Mouse (Mus musculus): Measurements from ENCODE around the gene Slc45a3. TPM values are rescaled to one million over a fixed set of nuclear protein-coding genes. Genes with fewer than 3 reads are reported as not detected.
A peak's percentile ranks its signal among the peaks of the same experiment; 100 is the strongest.

Gene Slc45a3
- polyA plus RNA-seq, 1 experiment from 2014 or later, result 2.6 TPM

GRCm38 (mm10) chr1:131945674-131946440 is 16.9 kb upstream of the Slc45a3 start:
- peaks cover 16% of the 10 kb centered on the region for H3K4me1 ChIP-seq (replicated peaks)
- H3K9me3 ChIP-seq (replicated peaks), result no peaks in the 10 kb centered on the region
- no peak; the same call in 1 of the 2 replicates for ATAC-seq (ENCODE audit: insufficient read depth)
- 24% methylated on average over 10 of the region's 10 CpGs for WGBS (ENCODE audit: insufficient replicate concordance)
- no peak overlapping the region for H3K9ac ChIP-seq
- no peak overlapping the region for H3K27ac ChIP-seq (replicated peaks)
- no peaks in the 10 kb centered on the region for H3K36me3 ChIP-seq (replicated peaks)
- H3K4me3 ChIP-seq (replicated peaks), result no peak overlapping the region
- no peak overlapping the region for H3K4me2 ChIP-seq
- no peaks in the 10 kb centered on the region for H3K27me3 ChIP-seq

DNA sequence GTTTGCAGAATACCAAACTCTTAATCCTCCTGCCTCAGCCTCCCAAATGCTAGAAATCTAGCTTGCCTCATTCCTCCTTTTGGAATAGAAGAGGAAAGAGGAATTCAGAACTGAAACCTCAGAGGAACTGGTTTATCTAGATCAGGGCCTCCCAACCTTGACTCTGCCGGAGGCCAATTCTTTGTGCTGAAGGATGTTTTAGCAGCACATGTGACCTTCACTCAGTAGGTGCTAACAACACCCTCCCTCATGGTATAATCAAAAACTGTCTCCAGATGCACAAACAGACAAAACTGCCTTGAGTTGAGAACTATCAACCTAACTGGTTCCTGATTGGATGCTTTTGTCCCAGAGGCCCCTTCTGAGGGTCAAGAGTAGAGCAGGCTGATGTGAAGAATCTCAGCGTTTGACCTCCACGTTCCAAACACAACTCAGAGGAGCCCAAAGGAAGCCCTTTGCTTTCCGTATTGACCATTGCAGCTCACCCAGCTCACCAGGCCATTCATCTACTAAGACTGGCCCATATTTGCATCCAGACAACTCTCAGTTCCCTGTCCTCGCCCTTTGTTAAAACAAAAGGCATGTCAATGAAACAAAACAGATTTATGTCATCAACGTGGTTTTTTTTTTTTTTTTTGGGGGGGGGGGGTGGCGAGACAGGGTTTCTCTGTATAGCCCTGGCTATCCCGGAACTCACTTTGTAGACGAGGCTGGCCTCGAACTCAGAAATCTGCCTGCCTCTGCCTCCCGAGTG is 16.1 kb upstream of the Slc45a3 start:
- Histone ChIP-seq H3K27me3 (no peaks in the 10 kb centered on the region), H3K9ac (no peak overlapping the region), H3K4me1 (replicated peaks) (peaks cover 16% of the 10 kb centered on the region), H3K4me2 (no peak overlapping the region), H3K9me3 (replicated peaks) (no peaks in the 10 kb centered on the region), H3K27ac (replicated peaks) (no peak overlapping the region), H3K4me3 (replicated peaks) (no peak overlapping the region), H3K36me3 (replicated peaks) (no peaks in the 10 kb centered on the region)
- WGBS (ENCODE audit: insufficient replicate concordance), result 61% methylated on average over 11 of the region's 11 CpGs
- no peak for ATAC-seq (ENCODE audit: insufficient read depth)

- no peak overlapping the region for H3K27ac ChIP-seq (replicated peaks)
- no peak overlapping the region for H3K4me3 ChIP-seq (replicated peaks)
- no peak overlapping the region for H3K4me2 ChIP-seq
- no peaks in the 10 kb centered on the region for H3K36me3 ChIP-seq (replicated peaks)
- no peaks in the 10 kb centered on the region for H3K27me3 ChIP-seq
- peaks cover 11% of the 10 kb centered on the region for H3K4me1 ChIP-seq (replicated peaks)
- no peak for ATAC-seq (ENCODE audit: insufficient read depth)
- H3K9ac ChIP-seq, result no peak overlapping the region
- 22% methylated on average over 1 of the region's 1 CpGs for WGBS (ENCODE audit: insufficient replicate concordance)
- no peaks in the 10 kb centered on the region for H3K9me3 ChIP-seq (replicated peaks)
Observed at GRCm38 (mm10) chr1:131947997-131948525, 14.7 kb upstream of the Slc45a3 start.

DNA sequence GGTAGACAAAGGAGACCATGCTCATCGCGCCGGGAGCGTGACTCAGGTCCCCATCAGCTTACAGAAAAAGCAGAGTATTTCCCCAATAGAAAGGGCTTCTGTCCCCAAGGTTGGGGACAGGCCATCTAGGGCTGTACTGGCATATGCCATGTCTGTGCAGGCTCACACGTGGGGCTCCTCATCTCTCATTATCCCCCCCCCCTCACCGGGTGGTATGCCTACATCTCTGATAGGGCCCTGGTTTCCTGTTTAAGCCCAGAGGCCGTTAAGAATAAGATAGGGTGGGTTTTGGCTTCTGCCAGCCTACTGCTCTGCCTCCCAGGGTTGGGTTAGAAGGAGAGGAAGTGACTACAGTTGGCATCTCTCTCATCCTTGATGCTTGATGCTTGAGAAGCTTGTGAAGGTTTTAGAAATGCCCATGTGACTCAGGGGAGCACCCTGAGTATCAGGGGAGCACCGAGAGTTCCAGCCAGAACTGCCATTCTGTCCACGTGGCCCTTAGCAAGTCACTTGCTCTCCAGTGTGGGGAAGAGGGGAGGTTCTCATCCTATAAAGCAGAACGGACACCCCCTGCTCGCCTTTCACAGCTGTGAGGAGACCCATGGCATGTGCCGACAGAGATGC is 8.4 kb upstream of the Slc45a3 start:
- Histone ChIP-seq H3K9ac (no peak overlapping the region), H3K36me3 (replicated peaks) (no peaks in the 10 kb centered on the region), H3K27ac (replicated peaks) (no peak overlapping the region), H3K4me1 (replicated peaks) (peaks cover 5% of the 10 kb centered on the region; the same call in 1 of the 2 replicates), H3K27me3 (no peaks in the 10 kb centered on the region), H3K4me3 (replicated peaks) (no peak overlapping the region), H3K9me3 (replicated peaks) (no peaks in the 10 kb centered on the region), H3K4me2 (no peak overlapping the region)
- ATAC-seq (ENCODE audit: insufficient read depth), result 0 out of 2 replicates have a peak, but pooled peaks have one; percentile 16
- 38% methylated on average over 12 of the region's 12 CpGs for WGBS (ENCODE audit: insufficient replicate concordance)

DNA sequence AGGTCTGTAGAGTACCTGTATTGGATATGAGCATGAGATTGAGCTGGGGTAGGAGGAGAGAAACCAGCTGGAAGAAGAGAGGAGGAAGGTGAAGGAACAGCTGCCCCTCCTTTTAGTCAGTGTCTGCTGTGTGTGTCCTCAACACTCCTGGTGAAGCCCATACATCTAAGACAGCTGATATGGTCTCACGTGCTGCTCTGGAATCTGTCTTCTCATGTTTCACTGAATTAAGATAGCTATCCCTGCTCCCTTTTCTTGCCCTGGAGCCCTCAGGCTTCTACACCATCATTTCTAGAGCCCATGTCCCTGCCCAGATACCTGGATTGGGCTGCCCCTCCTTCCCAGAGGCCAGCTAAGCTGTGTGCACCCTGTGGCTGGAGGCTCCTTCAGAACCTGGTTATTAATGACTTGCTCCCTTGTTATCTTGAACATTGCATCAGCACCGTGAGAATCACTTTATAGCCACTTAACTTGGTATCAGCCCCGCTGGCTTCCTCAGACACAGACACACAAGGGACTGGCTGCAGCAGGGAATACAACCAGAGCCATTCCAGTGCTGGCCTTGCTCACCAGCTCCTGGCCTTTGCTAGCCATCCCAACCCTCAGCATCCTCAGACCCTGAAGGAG is 7.5 kb upstream of the Slc45a3 start:
- Histone ChIP-seq H3K27me3 (peaks cover 7% of the 10 kb centered on the region), H3K36me3 (replicated peaks) (no peaks in the 10 kb centered on the region), H3K4me3 (replicated peaks) (no peak overlapping the region), H3K9ac (no peak overlapping the region), H3K27ac (replicated peaks) (no peak overlapping the region), H3K4me1 (replicated peaks) (peaks cover 5% of the 10 kb centered on the region; the same call in 1 of the 2 replicates), H3K4me2 (no peak overlapping the region), H3K9me3 (replicated peaks) (no peaks in the 10 kb centered on the region)
- WGBS (ENCODE audit: insufficient replicate concordance), result 17% methylated on average over 3 of the region's 3 CpGs
- ATAC-seq (ENCODE audit: insufficient read depth), result no peak

DNA sequence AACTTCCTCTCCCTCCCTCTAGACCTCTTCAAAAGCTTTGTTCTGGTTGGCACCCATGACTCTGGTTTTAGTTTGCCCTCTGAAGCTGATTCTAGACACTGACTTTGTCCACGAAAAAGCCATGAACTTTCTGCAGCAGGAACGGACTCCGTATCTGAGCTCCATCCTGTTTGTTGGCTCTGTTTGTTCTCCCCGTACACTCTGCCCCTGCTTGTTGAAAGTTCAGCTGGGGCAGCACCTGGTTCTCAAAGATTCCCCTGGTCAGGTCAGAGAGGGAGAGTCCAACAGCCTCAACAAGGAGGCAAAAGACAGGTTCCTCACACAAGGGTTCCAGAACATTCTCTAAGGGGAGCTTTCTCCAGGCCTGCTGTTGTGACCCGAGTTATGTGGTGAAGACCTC is 5.4 kb upstream of the Slc45a3 start:
- peaks cover 29% of the 10 kb centered on the region for H3K27me3 ChIP-seq
- H3K4me1 ChIP-seq (replicated peaks), result peaks cover 6% of the 10 kb centered on the region
- no peaks in the 10 kb centered on the region for H3K9me3 ChIP-seq (replicated peaks)
- H3K9ac ChIP-seq, result no peak overlapping the region
- peak; percentile 41; the same call in 1 of the 2 replicates for ATAC-seq (ENCODE audit: insufficient read depth)
- no peaks in the 10 kb centered on the region for H3K36me3 ChIP-seq (replicated peaks)
- WGBS (ENCODE audit: insufficient replicate concordance), result 56% methylated on average over 5 of the region's 5 CpGs
- no peak overlapping the region for H3K4me2 ChIP-seq
- H3K4me3 ChIP-seq (replicated peaks), result no peak overlapping the region
- H3K27ac ChIP-seq (replicated peaks), result no peak overlapping the region

- Histone ChIP-seq H3K36me3 (replicated peaks) (no peaks in the 10 kb centered on the region), H3K9me3 (replicated peaks) (no peaks in the 10 kb centered on the region), H3K4me3 (replicated peaks) (no peak overlapping the region), H3K9ac (no peak overlapping the region), H3K4me1 (replicated peaks) (peaks cover 28% of the 10 kb centered on the region), H3K27me3 (peaks cover 63% of the 10 kb centered on the region), H3K27ac (replicated peaks) (no peak overlapping the region), H3K4me2 (no peak overlapping the region)
- ATAC-seq (ENCODE audit: insufficient read depth), result no peak
- 45% methylated on average over 2 of the region's 2 CpGs for WGBS (ENCODE audit: insufficient replicate concordance)
Observed at GRCm38 (mm10) chr1:131961004-131961403, 1.8 kb upstream of the Slc45a3 start.

GRCm38 (mm10) chr1:131963085-131963951 is 551 bp downstream of the Slc45a3 start:
- peaks cover 68% of the 10 kb centered on the region for H3K27me3 ChIP-seq
- no peaks in the 10 kb centered on the region for H3K9me3 ChIP-seq (replicated peaks)
- peak overlapping the region; percentile 30; the same call in 1 of the 2 replicates for H3K9ac ChIP-seq
- peaks cover 23% of the 10 kb centered on the region for H3K4me1 ChIP-seq (replicated peaks)
- H3K4me2 ChIP-seq, result peak overlapping the region; percentile 77
- peak; percentile 50 for ATAC-seq (ENCODE audit: insufficient read depth)
- H3K36me3 ChIP-seq (replicated peaks), result no peaks in the 10 kb centered on the region
- H3K4me3 ChIP-seq (replicated peaks), result peak overlapping the region; percentile 63
- H3K27ac ChIP-seq (replicated peaks), result no peak overlapping the region
- under 1% methylated on average over 73 of the region's 76 CpGs for WGBS (ENCODE audit: insufficient replicate concordance)

DNA sequence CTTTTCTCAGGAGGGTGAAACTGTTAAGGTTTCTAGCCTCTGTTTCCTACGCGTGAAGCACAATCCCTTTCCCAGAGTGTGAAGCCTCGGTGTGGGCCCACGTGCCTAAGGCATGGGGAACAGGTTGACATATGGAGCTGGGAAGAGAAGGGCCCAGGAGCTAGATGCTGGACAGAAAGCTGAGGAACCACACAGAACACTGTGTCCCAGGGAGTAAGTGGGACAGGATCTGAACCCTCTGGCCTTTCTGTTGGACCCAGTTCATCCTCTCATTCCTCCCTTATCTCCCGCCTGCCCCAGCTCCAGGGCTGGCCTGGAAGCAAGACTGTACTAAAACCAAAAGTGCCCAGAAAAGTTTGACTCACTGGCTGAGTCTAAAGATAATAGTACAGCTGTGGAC is 1.3 kb downstream of the Slc45a3 start:
- peak overlapping the region; percentile 63 for H3K4me3 ChIP-seq (replicated peaks)
- 19% methylated on average over 5 of the region's 5 CpGs for WGBS (ENCODE audit: insufficient replicate concordance)
- no peak for ATAC-seq (ENCODE audit: insufficient read depth)
- H3K27me3 ChIP-seq, result peaks cover 68% of the 10 kb centered on the region
- H3K9ac ChIP-seq, result no peak overlapping the region
- no peak overlapping the region for H3K27ac ChIP-seq (replicated peaks)
- H3K9me3 ChIP-seq (replicated peaks), result no peaks in the 10 kb centered on the region
- peaks cover 29% of the 10 kb centered on the region for H3K4me1 ChIP-seq (replicated peaks)
- no peaks in the 10 kb centered on the region for H3K36me3 ChIP-seq (replicated peaks)
- H3K4me2 ChIP-seq, result peak overlapping the region; percentile 77

GRCm38 (mm10) chr1:131964580-131964979 is 1.8 kb downstream of the Slc45a3 start:
- 59% methylated on average over 7 of the region's 7 CpGs for WGBS (ENCODE audit: insufficient replicate concordance)
- no peaks in the 10 kb centered on the region for H3K9me3 ChIP-seq (replicated peaks)
- H3K27me3 ChIP-seq, result peaks cover 67% of the 10 kb centered on the region
- no peak overlapping the region for H3K4me2 ChIP-seq
- ATAC-seq (ENCODE audit: insufficient read depth), result no peak
- peaks cover 29% of the 10 kb centered on the region for H3K4me1 ChIP-seq (replicated peaks)
- no peak overlapping the region for H3K27ac ChIP-seq (replicated peaks)
- H3K9ac ChIP-seq, result no peak overlapping the region
- H3K36me3 ChIP-seq (replicated peaks), result no peaks in the 10 kb centered on the region
- no peak overlapping the region for H3K4me3 ChIP-seq (replicated peaks)
